Mouse (Mus musculus): ENCODE results near the gene Dock2. TPM values are rescaled to one million over a fixed set of nuclear protein-coding genes. Genes with fewer than 3 reads are reported as not detected.

Gene Dock2
- total RNA-seq (2012; rRNA removed) (109 and 133 TPM in 2 replicates), total RNA-seq (2014; rRNA removed) (79.6 and 83.8 TPM in 2 replicates), polyA plus RNA-seq (2012; ENCODE audit: insufficient read length, low read depth) (137 and 151 TPM in 2 replicates)

DNA sequence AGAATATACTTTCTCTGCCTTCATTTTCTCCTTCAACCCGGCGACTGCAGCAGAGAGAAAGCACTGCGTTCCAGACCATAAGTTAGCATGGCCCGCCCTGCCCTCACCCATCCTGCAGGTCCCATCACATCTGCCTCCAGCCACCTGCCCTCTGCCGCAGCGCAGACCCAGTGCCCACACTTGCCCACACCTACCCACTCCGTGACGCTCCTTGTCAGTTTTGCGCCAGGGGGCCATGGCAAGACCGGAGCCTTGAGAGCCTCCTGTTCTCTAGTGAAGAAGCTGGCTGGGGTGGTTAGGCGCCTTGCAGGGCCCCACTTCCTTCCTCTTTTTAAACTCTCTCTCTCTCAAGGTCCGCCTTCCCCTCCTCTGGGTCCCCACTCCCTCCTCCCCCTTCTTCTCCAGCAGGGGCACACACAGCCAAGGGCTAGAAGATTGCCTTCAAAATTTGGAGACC lies at the start of gene Dock2:
Gene Dock2, minus strand, starts transcription at position 306 of the 457 bp plus-strand sequence.
- Histone ChIP-seq H3K9me3 (replicated peaks; ENCODE audit: low read length) (peaks cover 6% of the 10 kb centered on the region), H3K4me2 (ENCODE audit: insufficient read depth, low read depth, poor library complexity, severe bottlenecking) (peak within 1 kb of the TSS; percentile 88), H3K27ac (ENCODE audit: insufficient read depth, low read depth) (peak within 1 kb of the TSS; percentile 94), H3K79me2 (replicated peaks; ENCODE audit: control insufficient read depth, extremely low read depth, insufficient read depth, poor library complexity, severe bottlenecking) (peaks cover 44% of the 10 kb centered on the region), H3K4me3 (replicated peaks in 1 of 3; ENCODE audit: low read depth in 2 of 3, low read length in 2 of 3, poor library complexity in 1 of 3) (peak within 1 kb of the TSS; percentile 72 to 88 (median 81)), H3K9ac (ENCODE audit: insufficient read depth, low read depth) (peak within 1 kb of the TSS; percentile 95), H3K36me3 (replicated peaks in 1 of 2; ENCODE audit: control insufficient read depth in 1 of 2, insufficient read depth in 1 of 2, low read length in 1 of 2) (peaks cover 12 to 46% of the 10 kb centered on the region in 2 experiments), H3K27me3 (replicated peaks) (no peaks in the 10 kb centered on the region), H3K4me1 (ENCODE audit: control insufficient read depth in 1 of 2, insufficient read depth in 2 of 2) (peaks cover 21 to 49% of the 10 kb centered on the region in 2 experiments)
- in situ Hi-C loops (cut with MboI; ENCODE audit: low pct_ligation_motif_present, low pct_unique_long_range_greater_than_20kb, low sequenced_read_pairs): no loop called here
- TF ChIP-seq ZMIZ1 (IDR thresholded peaks at IDR 0.05; ENCODE audit: low read depth, low read length) (peak; percentile 96), EP300 (IDR thresholded peaks at IDR 0.05; ENCODE audit: low read length) (peak; percentile 70), ETS1 (conservative IDR thresholded peaks at IDR 0.05; ENCODE audit: low read depth, low read length) (peak; percentile 75), POLR2A (IDR thresholded peaks at IDR 0.05; ENCODE audit: low read depth, low read length) (peak; percentile 94), E2F4 (IDR thresholded peaks at IDR 0.05; ENCODE audit: insufficient replicate concordance, low read depth, low read length) (no peak), BHLHE40 (IDR thresholded peaks at IDR 0.05; ENCODE audit: low read depth, low read length) (peak; percentile 42; the same call in 1 of the 2 replicates), KAT2A (IDR thresholded peaks at IDR 0.05; ENCODE audit: insufficient replicate concordance, low read length) (peak; percentile 75; the same call in 1 of the 2 replicates), CHD2 (IDR thresholded peaks at IDR 0.05; ENCODE audit: low read length) (peak; percentile 71), MEF2A (IDR thresholded peaks at IDR 0.05; ENCODE audit: borderline replicate concordance, low read depth, low read length) (peak; percentile 76; the same call in 1 of the 2 replicates), CTCF (conservative IDR thresholded peaks at IDR 0.05 in 1 of 2, IDR thresholded peaks at IDR 0.05 in 1 of 2; ENCODE audit: low read depth in 2 of 2, low read length in 2 of 2) (peak in 1 of 2 experiments; percentile 19; a peak in 1 of 4 replicates), TBP (conservative IDR thresholded peaks at IDR 0.05; ENCODE audit: low read depth, low read length) (peak; percentile 96), SIN3A (IDR thresholded peaks at IDR 0.05; ENCODE audit: low read length) (peak; percentile 81), ELF1 (IDR thresholded peaks at IDR 0.05; ENCODE audit: low read depth, low read length) (peak; percentile 85), MXI1 (IDR thresholded peaks at IDR 0.05; ENCODE audit: low read depth, low read length) (no peak; the same call in 1 of the 2 replicates), NRF1 (IDR thresholded peaks at IDR 0.05; ENCODE audit: low read depth, low read length) (peak; percentile 50; the same call in 1 of the 2 replicates), JUN (IDR thresholded peaks at IDR 0.05; ENCODE audit: insufficient read depth, low read depth, low read length) (no peak), NELFE (IDR thresholded peaks at IDR 0.05; ENCODE audit: low read depth, low read length) (peak; percentile 95), UBTF (IDR thresholded peaks at IDR 0.05; ENCODE audit: low read depth, low read length) (peak; percentile 79; the same call in 1 of the 2 replicates), JUND (conservative IDR thresholded peaks at IDR 0.05; ENCODE audit: low read depth, low read length) (no peak), MAX (IDR thresholded peaks at IDR 0.05; ENCODE audit: low read length) (peak; percentile 74), GABPA (IDR thresholded peaks at IDR 0.05; ENCODE audit: insufficient replicate concordance, low read depth, low read length) (no peak), TCF12 (IDR thresholded peaks at IDR 0.05; ENCODE audit: low read depth, low read length) (peak; percentile 92), PAX5 (IDR thresholded peaks at IDR 0.05; ENCODE audit: low read length) (no peak), ZNF384 (IDR thresholded peaks at IDR 0.05; ENCODE audit: low read depth, low read length) (no peak), HCFC1 (IDR thresholded peaks at IDR 0.05; ENCODE audit: low read depth, low read length) (peak; percentile 69), IRF4 (IDR thresholded peaks at IDR 0.05; ENCODE audit: low read depth, low read length) (peak; percentile 78), MAZ (IDR thresholded peaks at IDR 0.05; ENCODE audit: low read depth, low read length) (peak; percentile 98), RCOR1 (conservative IDR thresholded peaks at IDR 0.05; ENCODE audit: low read depth, low read length) (peak; percentile 42; the same call in 1 of the 2 replicates), POLR2AphosphoS2 (IDR thresholded peaks at IDR 0.05; ENCODE audit: low read depth, low read length) (no peak)
- peak; percentile 91 for DNase-seq (ENCODE audit: extremely low read depth)
- dilution Hi-C loops (cut with MboI; ENCODE audit: extremely low pct_ligation_motif_present, extremely low pct_unique_long_range_greater_than_20kb, low sequenced_read_pairs): no loop called here
